In the genomic region with DNA sequence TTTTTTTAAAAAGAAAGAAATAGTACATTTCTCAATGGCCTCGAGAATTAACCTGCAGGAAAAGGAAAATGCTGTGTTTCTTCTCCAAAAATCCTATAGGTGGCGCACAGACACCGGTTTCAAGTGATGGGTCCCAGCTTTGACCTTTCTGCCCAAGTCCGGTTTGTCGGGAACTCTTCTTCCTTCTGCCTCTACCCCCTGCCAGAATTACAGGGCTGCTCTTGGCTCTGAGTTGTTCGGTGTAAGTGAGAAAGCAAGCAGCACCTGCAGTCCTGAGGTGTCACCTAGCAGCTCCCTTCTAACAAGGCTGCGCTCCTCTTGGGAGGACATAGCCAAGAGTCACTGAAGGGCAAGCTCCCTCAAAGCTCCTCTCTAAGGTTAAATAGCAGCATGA, we compare ENCODE assay signal across 7 mouse cellular contexts.
DNase-seq lines count a peak whose midpoint lies in the region; ATAC-seq and TF ChIP-seq lines count a peak whose summit lies in the region.

No protein-coding gene starts in this region.

- H3K27me3 ChIP-seq in G1E (ENCODE audit: insufficient read depth, low read length) = peaks cover 6% of the 10 kb centered on the region
- H3K27me3 ChIP-seq in heart, embryonic 12.5 days (replicated peaks) = peaks cover 42% of the 10 kb centered on the region
- H3K27me3 ChIP-seq in kidney, postnatal 0 days (ENCODE audit: insufficient read depth, low read length) = no peaks in the 10 kb centered on the region

- H3K36me3 ChIP-seq in G1E (replicated peaks) = no peaks in the 10 kb centered on the region
- H3K36me3 ChIP-seq in heart, embryonic 12.5 days = no peaks in the 10 kb centered on the region
- no peaks in the 10 kb centered on the region for H3K36me3 ChIP-seq in kidney, postnatal 0 days (ENCODE audit: insufficient read depth, low read length)

- H3K27ac ChIP-seq in heart, embryonic 12.5 days (ENCODE audit: poor library complexity, severe bottlenecking) = no peak overlapping the region
- no peak overlapping the region for H3K27ac ChIP-seq in kidney, postnatal 0 days

- H3K4me3 ChIP-seq in G1E (ENCODE audit: low read depth, low read length) = no peak overlapping the region; the same call in 1 of the 2 replicates
- no peak overlapping the region for H3K4me3 ChIP-seq in heart, embryonic 12.5 days
- 0 out of 2 replicates have a peak overlapping the region, but pooled peaks have one; percentile 1 for H3K4me3 ChIP-seq in kidney, postnatal 0 days (replicated peaks; ENCODE audit: low read depth, low read length)

- DNase-seq in G1E (ENCODE audit: low spot score) = peak; percentile 7
- peak; percentile 7 for DNase-seq in cerebellum, adult 9-11 months
- DNase-seq in kidney, postnatal 0 days (ENCODE audit: low spot score) = peak; percentile 74
- peak; percentile 34 for DNase-seq in lung, postnatal 10 days
- DNase-seq in retina, postnatal 1 day = peak; percentile 73

- H3K4me2 ChIP-seq in heart, embryonic 12.5 days = peak overlapping the region; percentile 52
- peak overlapping the region; percentile 32 for H3K4me2 ChIP-seq in kidney, postnatal 0 days (ENCODE audit: low read length)

- H3K4me1 ChIP-seq in G1E (ENCODE audit: insufficient read depth, low read depth, low read length) = peaks cover 5% of the 10 kb centered on the region
- no peaks in the 10 kb centered on the region for H3K4me1 ChIP-seq in heart, embryonic 12.5 days (replicated peaks)
- no peaks in the 10 kb centered on the region for H3K4me1 ChIP-seq in kidney, postnatal 0 days (replicated peaks; ENCODE audit: insufficient read depth, low read length)

- peak; percentile 71 for ATAC-seq in CD4-positive, CD25-positive, alpha-beta regulatory T cell, adult 4 months
- ATAC-seq in G1E (ENCODE audit: extremely low read depth, insufficient number of reproducible peaks, low FRiP score, poor library complexity, severe bottlenecking) = no peak; the same call in 1 of the 2 replicates
- ATAC-seq in heart, embryonic 12.5 days (ENCODE audit: insufficient number of reproducible peaks, low FRiP score) = no peak
- ATAC-seq in kidney, postnatal 0 days (replicated peaks; ENCODE audit: low FRiP score, low read depth) = 0 out of 2 replicates have a peak, but pooled peaks have one; percentile 17

- 6% methylated on average over 7 of the region's 7 CpGs for WGBS in heart, embryonic 12.5 days
- WGBS in kidney, postnatal 0 days = 9% methylated on average over 7 of the region's 7 CpGs

- H3K9me3 ChIP-seq in G1E (replicated peaks) = no peaks in the 10 kb centered on the region
- no peaks in the 10 kb centered on the region for H3K9me3 ChIP-seq in heart, embryonic 12.5 days (replicated peaks)
- H3K9me3 ChIP-seq in kidney, postnatal 0 days (replicated peaks; ENCODE audit: low read length) = no peaks in the 10 kb centered on the region

- H3K9ac ChIP-seq in heart, embryonic 12.5 days = no peak overlapping the region; the same call in 1 of the 2 replicates
- no peak overlapping the region for H3K9ac ChIP-seq in kidney, postnatal 0 days (ENCODE audit: low read depth, low read length)

- TF ChIP-seq CTCF in G1E (IDR thresholded peaks at IDR 0.05; ENCODE audit: low read depth, low read length) = no peak
- TF ChIP-seq CTCF in kidney, postnatal 0 days (IDR thresholded peaks at IDR 0.05; ENCODE audit: low read depth) = peak; percentile 74

Comparison
In these comparisons a context has a peak if more than half of its experiments do, and no peak if none do; other contexts are left out.
1. ATAC-seq: peak in CD4-positive, CD25-positive, alpha-beta regulatory T cell, adult 4 months (single experiment) and kidney, postnatal 0 days (single experiment); none in G1E (single experiment) and heart, embryonic 12.5 days (single experiment).
2. DNase-seq: peak in every context shown above with its lines; median percentile 74 in kidney, postnatal 0 days; 73 in retina, postnatal 1 day; 34 in lung, postnatal 10 days; 7 in G1E; 7 in cerebellum, adult 9-11 months.